Comparison of ENCODE assay signal across 9 mouse cellular contexts in genomic region chr14:103537355-103538056, GRCm38 (mm10). TPM values are rescaled to one million over a fixed set of nuclear protein-coding genes. Genes with fewer than 3 reads are reported as not detected.
DNase-seq lines count a peak whose midpoint lies in the region; ATAC-seq and TF ChIP-seq lines count a peak whose summit lies in the region.
"Had no signal": no experiment of that assay in that cellular context is flagged by ENCODE, and none has a peak within 500 bp of the region (broad histone marks: within the 10 kb centered on the region; RNA-seq: fewer than 3 reads in every experiment).

No protein-coding gene starts in this region.

- no peaks in the 10 kb centered on the region for H3K4me1 ChIP-seq in kidney, adult 2 months (ENCODE audit: control insufficient read depth, insufficient read depth, low read length)
- no peaks in the 10 kb centered on the region for H3K4me1 ChIP-seq in kidney, embryonic 15.5 days
- no peaks in the 10 kb centered on the region for H3K4me1 ChIP-seq in ES-E14 (ENCODE audit: control insufficient read depth in 2 of 2, insufficient read depth in 2 of 2, low read length in 2 of 2, poor library complexity in 1 of 2)
- H3K4me1 ChIP-seq: liver, embryonic 13.5 days had no signal

- no peak overlapping the region for H3K9ac ChIP-seq in kidney, embryonic 15.5 days
- no peak overlapping the region for H3K9ac ChIP-seq in ES-E14 (ENCODE audit: insufficient read depth, low read depth, low read length, poor library complexity, severe bottlenecking)
- H3K9ac ChIP-seq: liver, embryonic 13.5 days had no signal

- TF ChIP-seq POLR2A in kidney, adult 2 months (IDR thresholded peaks at IDR 0.05; ENCODE audit: low read depth, low read length) = no peak

- H3K4me2 ChIP-seq in kidney, embryonic 15.5 days = no peak overlapping the region
- H3K4me2 ChIP-seq: liver, embryonic 13.5 days had no signal

- no peak for ATAC-seq in kidney, embryonic 15.5 days (replicated peaks; ENCODE audit: low FRiP score)

- WGBS in kidney, adult 2 months = 14% methylated on average over 13 of the region's 13 CpGs
- WGBS in kidney, embryonic 15.5 days = 14% methylated on average over 13 of the region's 13 CpGs

- intact Hi-C loops in left cerebral cortex, postnatal 10 days (cut with DNase I) = loop anchor here (5.0 to 10.0 kb wide), 3 partner anchors 55 to 523 kb away; partner anchors contain the start of gene Cln5

- no peaks in the 10 kb centered on the region for H3K9me3 ChIP-seq in kidney, embryonic 15.5 days (replicated peaks)
- no peaks in the 10 kb centered on the region for H3K9me3 ChIP-seq in ES-E14 (ENCODE audit: control insufficient read depth, insufficient read depth, low read depth, low read length)
- H3K9me3 ChIP-seq: liver, embryonic 13.5 days had no signal

- H3K27ac ChIP-seq in kidney, adult 2 months (ENCODE audit: insufficient read depth, low read depth, low read length) = no peak overlapping the region
- no peak overlapping the region for H3K27ac ChIP-seq in kidney, embryonic 15.5 days
- no peak overlapping the region for H3K27ac ChIP-seq in ES-E14 (ENCODE audit: insufficient read depth, low read depth, low read length, poor library complexity, severe bottlenecking)
- H3K27ac ChIP-seq: liver, embryonic 13.5 days had no signal

- peak; percentile 47 for DNase-seq in kidney, adult 2 months
- DNase-seq in ES-E14 (ENCODE audit: low read depth, low spot score) = no peak
- peak; percentile 47 for DNase-seq in c-Kit-positive CD71-negative TER-119-negative erythroid progenitor cells, embryonic 14.5 days (ENCODE audit: low read depth)
- DNase-seq in forelimb bud, embryonic 11.5 days (ENCODE audit: low read depth, low spot score) = peak; percentile 37
- peak; percentile 44 to 66 for DNase-seq in left cerebral cortex, postnatal 10 days (ENCODE audit: extremely low spot score in 1 of 2, low spot score in 2 of 2)
- peak; percentile 47 to 58 for DNase-seq in natural killer cell, adult 2 months (ENCODE audit: low spot score in 2 of 2)
- peak; percentile 14 for DNase-seq in yolk sac, embryonic 10.5 days (ENCODE audit: low spot score)
- DNase-seq: liver, embryonic 13.5 days had no signal

- H3K4me3 ChIP-seq in kidney, adult 2 months (ENCODE audit: insufficient read depth, low read depth, low read length) = no peak overlapping the region
- H3K4me3 ChIP-seq in kidney, embryonic 15.5 days (replicated peaks) = no peak overlapping the region
- no peak overlapping the region for H3K4me3 ChIP-seq in ES-E14 (ENCODE audit: insufficient read depth in 1 of 2, low read depth in 1 of 2, low read length in 2 of 2, poor library complexity in 1 of 2, severe bottlenecking in 1 of 2)
- H3K4me3 ChIP-seq: liver, embryonic 13.5 days had no signal

- in situ Hi-C loops in ES-E14 (cut with MboI; ENCODE audit: low sequenced_read_pairs in 2 of 2, unreplicated experiment in 2 of 2) = loop anchor here in 1 of 2 experiments (5.0 kb wide), 1 partner anchor 525 kb away; no protein-coding TSS in a partner anchor

- TF ChIP-seq CTCF in kidney, adult 2 months (conservative IDR thresholded peaks at IDR 0.05; ENCODE audit: insufficient read depth, insufficient read length, low read depth, low read length) = no peak

- H3K36me3 ChIP-seq in kidney, adult 2 months (ENCODE audit: control insufficient read depth, insufficient read depth, low read length) = no peaks in the 10 kb centered on the region
- no peaks in the 10 kb centered on the region for H3K36me3 ChIP-seq in kidney, embryonic 15.5 days
- H3K36me3 ChIP-seq in ES-E14 (ENCODE audit: control insufficient read depth, insufficient read depth, low read length, poor library complexity, severe bottlenecking) = no peaks in the 10 kb centered on the region
- H3K36me3 ChIP-seq: liver, embryonic 13.5 days had no signal

- no peaks in the 10 kb centered on the region for H3K27me3 ChIP-seq in kidney, adult 2 months (replicated peaks; ENCODE audit: control insufficient read depth, insufficient read depth, low read length)
- no peaks in the 10 kb centered on the region for H3K27me3 ChIP-seq in kidney, embryonic 15.5 days
- H3K27me3 ChIP-seq: liver, embryonic 13.5 days had no signal

TF ChIP-seq in ES-E14, 5 proteins besides CTCF, POLR2A, EP300 and RAD21:
- TF ChIP-seq ZC3H11A (IDR thresholded peaks at IDR 0.05; ENCODE audit: borderline replicate concordance, low read depth, low read length) (peak; percentile 41; the same call in 1 of the 2 replicates), CHD2 (IDR thresholded peaks at IDR 0.05; ENCODE audit: low read depth, low read length) (no peak), ZNF384 (IDR thresholded peaks at IDR 0.05; ENCODE audit: low read depth, low read length) (no peak), HCFC1 (IDR thresholded peaks at IDR 0.05; ENCODE audit: borderline replicate concordance, insufficient read depth, low read length) (no peak), MAFK (IDR thresholded peaks at IDR 0.05; ENCODE audit: insufficient read depth, low read depth, low read length) (no peak)

RNA-seq across cellular contexts. Expression of gene Scel, which starts 24.4 kb away (rescaled TPM):
- polyA plus RNA-seq in kidney, adult 2 months (2012; rRNA removed) = 1.8 and 2.7 TPM in 2 replicates
- 2.7 and 2.8 TPM in 2 replicates for polyA plus RNA-seq in kidney, embryonic 15.5 days (2015; fragmentation: Nextera tagmentation; extraction: Ambion mirVana)
- total RNA-seq in ES-E14 (2012; rRNA removed) = 0.49 and 0.95 TPM in 2 replicates
- total RNA-seq in left cerebral cortex, postnatal 10 days (2021) = 1 to 10 TPM in 1 of 2 experiments, under 1 TPM in 1; 0.73 to 2.0 TPM
